In the genomic region with DNA sequence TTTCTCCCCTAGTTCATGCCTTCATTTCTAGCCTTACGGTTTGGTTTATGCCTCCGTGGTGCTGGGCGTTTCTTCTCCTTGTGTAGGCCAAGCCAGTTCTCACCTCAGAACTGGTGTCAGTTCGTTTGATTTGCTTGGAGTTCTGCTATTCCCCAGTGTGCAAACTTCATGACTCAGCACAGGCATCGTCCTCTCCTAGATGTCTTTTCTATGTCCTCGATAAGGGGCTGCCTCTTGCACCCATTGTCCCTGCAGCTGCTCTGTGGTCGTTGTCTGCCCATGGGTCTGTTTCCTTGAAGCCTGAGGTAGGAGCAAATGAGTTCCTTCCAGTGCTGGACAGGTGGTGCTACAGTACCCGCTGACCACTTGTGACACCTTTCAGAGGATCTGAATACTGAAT, we compare ENCODE assay signal across 8 mouse cellular contexts. TPM values are rescaled to one million over a fixed set of nuclear protein-coding genes. Genes with fewer than 3 reads are reported as not detected.
DNase-seq lines count a peak whose midpoint lies in the region; ATAC-seq and TF ChIP-seq lines count a peak whose summit lies in the region.

No protein-coding gene starts in this region.

- TF ChIP-seq CTCF in CH12.LX (conservative IDR thresholded peaks at IDR 0.05 in 1 of 2, IDR thresholded peaks at IDR 0.05 in 1 of 2; ENCODE audit: low read depth in 2 of 2, low read length in 2 of 2) = no peak

- H3K4me3 ChIP-seq in CH12.LX (replicated peaks in 1 of 3; ENCODE audit: low read depth in 2 of 3, low read length in 2 of 3, poor library complexity in 1 of 3) = peak overlapping the region; percentile 88 to 90 (median 89)
- peak overlapping the region; percentile 79 for H3K4me3 ChIP-seq in limb, embryonic 11.5 days (ENCODE audit: low read depth, low read length)
- H3K4me3 ChIP-seq in neural tube, embryonic 12.5 days = peak overlapping the region; percentile 79

- 22% methylated on average over 8 of the region's 8 CpGs for WGBS in limb, embryonic 11.5 days
- 23% methylated on average over 8 of the region's 8 CpGs for WGBS in neural tube, embryonic 12.5 days

- peaks cover 4 to 29% of the 10 kb centered on the region in 2 experiments; a peak in 3 of 4 replicates for H3K4me1 ChIP-seq in CH12.LX (ENCODE audit: control insufficient read depth in 1 of 2, insufficient read depth in 2 of 2)
- H3K4me1 ChIP-seq in limb, embryonic 11.5 days (ENCODE audit: control insufficient read depth, insufficient read depth, low read length) = peaks cover 14% of the 10 kb centered on the region; the same call in 1 of the 2 replicates
- H3K4me1 ChIP-seq in neural tube, embryonic 12.5 days = peaks cover 17% of the 10 kb centered on the region

- H3K4me2 ChIP-seq in CH12.LX (ENCODE audit: insufficient read depth, low read depth, poor library complexity, severe bottlenecking) = peak overlapping the region; percentile 73
- peak overlapping the region; percentile 87 for H3K4me2 ChIP-seq in limb, embryonic 11.5 days (ENCODE audit: low read depth, severe bottlenecking)
- H3K4me2 ChIP-seq in neural tube, embryonic 12.5 days (replicated peaks) = peak overlapping the region; percentile 83

- no peak for TF ChIP-seq RAD21 in CH12.LX (IDR thresholded peaks at IDR 0.05; ENCODE audit: low read depth, low read length)

- peaks cover 24 to 53% of the 10 kb centered on the region in 2 experiments for H3K36me3 ChIP-seq in CH12.LX (replicated peaks in 1 of 2; ENCODE audit: control insufficient read depth in 1 of 2, insufficient read depth in 1 of 2, low read length in 1 of 2)
- H3K36me3 ChIP-seq in limb, embryonic 11.5 days (ENCODE audit: control insufficient read depth, insufficient read depth, low read length) = peaks cover 7% of the 10 kb centered on the region; the same call in 1 of the 2 replicates
- peaks cover 17% of the 10 kb centered on the region for H3K36me3 ChIP-seq in neural tube, embryonic 12.5 days

- dilution Hi-C loops in CH12.LX (cut with MboI; ENCODE audit: extremely low pct_ligation_motif_present, extremely low pct_unique_long_range_greater_than_20kb, low sequenced_read_pairs) = no loop called here

- TF ChIP-seq EP300 in CH12.LX (IDR thresholded peaks at IDR 0.05; ENCODE audit: low read length) = no peak

- in situ Hi-C loops in CH12.LX (cut with MboI; ENCODE audit: low pct_ligation_motif_present, low pct_unique_long_range_greater_than_20kb, low sequenced_read_pairs) = no loop called here

- ATAC-seq in erythroid progenitor cell, adult 5-6 weeks (replicated peaks; ENCODE audit: low FRiP score, poor library complexity, severe bottlenecking) = peak; percentile 28
- ATAC-seq in limb, embryonic 11.5 days (ENCODE audit: insufficient number of reproducible peaks, low FRiP score, low TSS enrichment, low read depth) = no peak
- ATAC-seq in neural tube, embryonic 12.5 days (ENCODE audit: low FRiP score, low read depth) = no peak

- H3K27me3 ChIP-seq in CH12.LX (replicated peaks) = no peaks in the 10 kb centered on the region
- no peaks in the 10 kb centered on the region for H3K27me3 ChIP-seq in limb, embryonic 11.5 days (ENCODE audit: control insufficient read depth, insufficient read depth, low read length)
- no peaks in the 10 kb centered on the region for H3K27me3 ChIP-seq in neural tube, embryonic 12.5 days (replicated peaks)

- TF ChIP-seq POLR2A in CH12.LX (IDR thresholded peaks at IDR 0.05; ENCODE audit: low read depth, low read length) = no peak

- peak overlapping the region; percentile 64; the same call in 1 of the 2 replicates for H3K27ac ChIP-seq in CH12.LX (ENCODE audit: insufficient read depth, low read depth)
- peak overlapping the region; percentile 81 for H3K27ac ChIP-seq in limb, embryonic 11.5 days (replicated peaks; ENCODE audit: low read depth, low read length)
- H3K27ac ChIP-seq in neural tube, embryonic 12.5 days = no peak overlapping the region

- DNase-seq in heart, adult 11 months = peak; percentile 87
- no peak for DNase-seq in heart, adult 9 months (ENCODE audit: low spot score in 2 of 2)
- DNase-seq in CH12.LX (ENCODE audit: extremely low read depth) = peak; percentile 24
- peak; percentile 35 for DNase-seq in limb, embryonic 11.5 days (ENCODE audit: low spot score)
- no peak for DNase-seq in right cerebral cortex, postnatal 4 days
- DNase-seq in adrenal gland, postnatal 36 days = no peak

- no peaks in the 10 kb centered on the region for H3K9me3 ChIP-seq in CH12.LX (replicated peaks; ENCODE audit: low read length)
- H3K9me3 ChIP-seq in limb, embryonic 11.5 days (ENCODE audit: control insufficient read depth, low read length) = no peaks in the 10 kb centered on the region
- no peaks in the 10 kb centered on the region for H3K9me3 ChIP-seq in neural tube, embryonic 12.5 days

- peaks cover 3% of the 10 kb centered on the region; the same call in 1 of the 2 replicates for H3K79me2 ChIP-seq in CH12.LX (replicated peaks; ENCODE audit: control insufficient read depth, extremely low read depth, insufficient read depth, poor library complexity, severe bottlenecking)

- H3K9ac ChIP-seq in CH12.LX (ENCODE audit: insufficient read depth, low read depth) = peak overlapping the region; percentile 97
- H3K9ac ChIP-seq in limb, embryonic 11.5 days (ENCODE audit: low read length) = peak overlapping the region; percentile 93
- H3K9ac ChIP-seq in neural tube, embryonic 12.5 days = peak overlapping the region; percentile 88

TF ChIP-seq in CH12.LX, 34 proteins besides CTCF, POLR2A, EP300 and RAD21:
- TF ChIP-seq BHLHE40 (IDR thresholded peaks at IDR 0.05; ENCODE audit: low read depth, low read length) (no peak), ZNF384 (IDR thresholded peaks at IDR 0.05; ENCODE audit: low read depth, low read length) (no peak), MAZ (IDR thresholded peaks at IDR 0.05; ENCODE audit: low read depth, low read length) (no peak), USF2 (conservative IDR thresholded peaks at IDR 0.05; ENCODE audit: low read depth, low read length) (no peak), JUND (conservative IDR thresholded peaks at IDR 0.05; ENCODE audit: low read depth, low read length) (no peak)

RNA-seq across cellular contexts. Expression of a gene that starts 0.8 kb away (rescaled TPM):
- total RNA-seq in CH12.LX (2012; rRNA removed) (60.9 and 61.4 TPM in 2 replicates), CH12.LX (2014; rRNA removed) (48.9 and 59.0 TPM in 2 replicates)
- polyA plus RNA-seq in CH12.LX (2012; ENCODE audit: insufficient read length, low read depth) = 57.5 and 69.1 TPM in 2 replicates
- 1.3 and 6.8 TPM in 2 replicates for total RNA-seq in erythroid progenitor cell, adult 5-6 weeks (2015; ENCODE audit: low replicate concordance)
- total RNA-seq in erythroid progenitor cell, adult 5-6 weeks (2017; ENCODE audit: low replicate concordance) = 13.6 and 21.1 TPM in 2 replicates
- polyA plus RNA-seq in limb, embryonic 11.5 days (2014; fragmentation: Nextera tagmentation; extraction: Ambion mirVana) = 27.6 and 27.7 TPM in 2 replicates
- polyA plus RNA-seq in neural tube, embryonic 12.5 days (2016; fragmentation: Nextera tagmentation; extraction: Ambion mirVana) = 22.5 and 24.9 TPM in 2 replicates
- 10 to 100 TPM; 34.3 to 50.1 TPM for total RNA-seq in adrenal gland, postnatal 36 days (2021)

RNA-seq across cellular contexts. Expression of a gene that starts 41.3 kb away (rescaled TPM):
- total RNA-seq in CH12.LX (2012; rRNA removed) (16.3 and 20.5 TPM in 2 replicates), CH12.LX (2014; rRNA removed) (25.1 and 25.4 TPM in 2 replicates)
- polyA plus RNA-seq in CH12.LX (2012; ENCODE audit: insufficient read length, low read depth) = 24.8 and 25.0 TPM in 2 replicates
- total RNA-seq in erythroid progenitor cell, adult 5-6 weeks (2015; ENCODE audit: low replicate concordance) = 67.4 and 79.2 TPM in 2 replicates
- total RNA-seq in erythroid progenitor cell, adult 5-6 weeks (2017; ENCODE audit: low replicate concordance) = 39.6 and 63.5 TPM in 2 replicates
- 21.5 and 25.1 TPM in 2 replicates for polyA plus RNA-seq in limb, embryonic 11.5 days (2014; fragmentation: Nextera tagmentation; extraction: Ambion mirVana)
- polyA plus RNA-seq in neural tube, embryonic 12.5 days (2016; fragmentation: Nextera tagmentation; extraction: Ambion mirVana) = 7.6 and 8.9 TPM in 2 replicates
- total RNA-seq in adrenal gland, postnatal 36 days (2021) = under 1 TPM; 0.53 to 0.66 TPM

RNA-seq across cellular contexts. Expression of a gene that starts 41.4 kb away (rescaled TPM):
- total RNA-seq in CH12.LX (2012; rRNA removed) (51.1 and 63.1 TPM in 2 replicates), CH12.LX (2014; rRNA removed) (107 and 127 TPM in 2 replicates)
- polyA plus RNA-seq in CH12.LX (2012; ENCODE audit: insufficient read length, low read depth) = 82.2 and 98.7 TPM in 2 replicates
- total RNA-seq in erythroid progenitor cell, adult 5-6 weeks (2015; ENCODE audit: low replicate concordance) = 37.8 and 43.2 TPM in 2 replicates
- 55.5 and 62.9 TPM in 2 replicates for total RNA-seq in erythroid progenitor cell, adult 5-6 weeks (2017; ENCODE audit: low replicate concordance)
- polyA plus RNA-seq in limb, embryonic 11.5 days (2014; fragmentation: Nextera tagmentation; extraction: Ambion mirVana) = 129 and 136 TPM in 2 replicates
- 91.9 and 99.4 TPM in 2 replicates for polyA plus RNA-seq in neural tube, embryonic 12.5 days (2016; fragmentation: Nextera tagmentation; extraction: Ambion mirVana)
- 10 to 100 TPM; 30.6 to 31.7 TPM for total RNA-seq in adrenal gland, postnatal 36 days (2021)

Comparison
In these comparisons a context has a peak if more than half of its experiments do, and no peak if none do; other contexts are left out.
1. DNase-seq: peak in heart, adult 11 months (single experiment), CH12.LX (single experiment) and limb, embryonic 11.5 days (single experiment); none in heart, adult 9 months (0 of 2), right cerebral cortex, postnatal 4 days (single experiment) and adrenal gland, postnatal 36 days (0 of 2).
2. RNA of a gene that starts 41.3 kb away (total RNA-seq): 39.6 to 79.2 TPM in erythroid progenitor cell, adult 5-6 weeks and 16.3 to 25.4 TPM in CH12.LX; 0.53 to 0.66 TPM in adrenal gland, postnatal 36 days; every median in the first group is over 10 times any median in the second.
3. Peak in every context shown above with its lines, with median percentiles within 50 percentile points of each other: H3K4me2 ChIP-seq, H3K4me3 ChIP-seq and H3K9ac ChIP-seq.